Comparison of ENCODE assay signal across 8 mouse cellular contexts in genomic region chr2:26487322-26488021, GRCm38 (mm10). TPM values are rescaled to one million over a fixed set of nuclear protein-coding genes. Genes with fewer than 3 reads are reported as not detected.
DNase-seq lines count a peak whose midpoint lies in the region; ATAC-seq lines count a peak whose summit lies in the region.

No protein-coding gene starts in this region.

- 4% methylated on average over 18 of the region's 18 CpGs for WGBS in neural tube, embryonic 12.5 days

- H3K4me2 ChIP-seq in neural tube, embryonic 12.5 days (replicated peaks): peak overlapping the region; percentile 55

- no peaks in the 10 kb centered on the region for H3K9me3 ChIP-seq in neural tube, embryonic 12.5 days

- peak; percentile 19 for ATAC-seq in neural tube, embryonic 12.5 days (ENCODE audit: low FRiP score, low read depth)
- ATAC-seq in inflammation-experienced regulatory T-cells, adult 6 months: no peak

- H3K27me3 ChIP-seq in neural tube, embryonic 12.5 days (replicated peaks): no peaks in the 10 kb centered on the region

- H3K4me1 ChIP-seq in neural tube, embryonic 12.5 days: peaks cover 100% of the 10 kb centered on the region

- DNase-seq in heart, adult 11 months: peak; percentile 98
- no peak for DNase-seq in heart, adult 8-10 months (ENCODE audit: low spot score)
- peak; percentile 78 to 86 for DNase-seq in cerebellum, postnatal 10 days
- DNase-seq in gastrocnemius, postnatal 25 days: peak; percentile 64
- peak; percentile 58 to 85 for DNase-seq in layer of hippocampus, adult 8-10 months (ENCODE audit: low spot score in 2 of 2)
- no peak for DNase-seq in urinary bladder, postnatal 14 days (ENCODE audit: low spot score)

- no peak overlapping the region for H3K4me3 ChIP-seq in neural tube, embryonic 12.5 days

- H3K27ac ChIP-seq in neural tube, embryonic 12.5 days: peak overlapping the region; percentile 96

- peak overlapping the region; percentile 41 for H3K9ac ChIP-seq in neural tube, embryonic 12.5 days

- peaks cover 26% of the 10 kb centered on the region for H3K36me3 ChIP-seq in neural tube, embryonic 12.5 days

RNA-seq across cellular contexts. Expression of gene Notch1, which starts 29.0 kb away (rescaled TPM):
- 10 to 100 TPM; 22.2 to 36.5 (median 29.1) TPM for total RNA-seq in heart, adult 8-10 months (2022)
- total RNA-seq in gastrocnemius, postnatal 25 days (2021): 1 to 10 TPM; 7.0 to 9.2 TPM
- total RNA-seq in layer of hippocampus, adult 8-10 months (2022): 10 to 100 TPM; 31.0 to 36.2 (median 34.2) TPM
- 44.7 and 48.2 TPM in 2 replicates for polyA plus RNA-seq in neural tube, embryonic 12.5 days (2016; fragmentation: Nextera tagmentation; extraction: Ambion mirVana)
- 10 to 100 TPM; 24.9 to 41.2 (median 27.0) TPM for polyA plus RNA-seq in inflammation-experienced regulatory T-cells, adult 6 months (2017; shearing (Covaris generic))

RNA-seq across cellular contexts. Expression of gene Sec16a, which starts 42.5 kb away (rescaled TPM):
- 10 to 100 TPM; 40.7 to 45.7 (median 41.7) TPM for total RNA-seq in heart, adult 8-10 months (2022)
- total RNA-seq in gastrocnemius, postnatal 25 days (2021): 10 to 100 TPM; 22.0 to 23.9 TPM
- total RNA-seq in layer of hippocampus, adult 8-10 months (2022): 10 to 100 TPM; 48.2 to 56.5 (median 54.5) TPM
- polyA plus RNA-seq in neural tube, embryonic 12.5 days (2016; fragmentation: Nextera tagmentation; extraction: Ambion mirVana): 26.0 and 26.3 TPM in 2 replicates
- 10 to 100 TPM; 18.4 to 28.4 (median 24.2) TPM for polyA plus RNA-seq in inflammation-experienced regulatory T-cells, adult 6 months (2017; shearing (Covaris generic))

Comparison
In these comparisons a context has a peak if more than half of its experiments do, and no peak if none do; other contexts are left out.
1. DNase-seq: peak in heart, adult 11 months (single experiment), cerebellum, postnatal 10 days (2 of 2), gastrocnemius, postnatal 25 days (single experiment) and layer of hippocampus, adult 8-10 months (2 of 2); none in heart, adult 8-10 months (single experiment) and urinary bladder, postnatal 14 days (single experiment).